Mouse (Mus musculus) myocyte (in vitro differentiated cells): ENCODE measurements at regions not wholly inside any gene's neighbourhood (a gene's known extent, or its start where the extent isn't known, plus 50 kb on each side); places are given as distances from the start of the nearest gene placed in this dataset.

ENCODE experiments used
- H3K27me3 ChIP-seq: one replicate; pipeline ENCODE4 v1.6.1; 2011; ENCODE audit not compliant: control insufficient read depth, insufficient read depth, insufficient read length
- H3K36me3 ChIP-seq: one replicate; pipeline ENCODE4 v1.6.1; 2011; ENCODE audit not compliant: control insufficient read depth, insufficient read depth
- H3K4me2 ChIP-seq: one replicate; pipeline ENCODE4 v1.6.1; 2011; ENCODE audit warnings: low read depth, control low read depth
- H3K4me3 ChIP-seq: one replicate; pipeline ENCODE4 v1.5.1; 2011; ENCODE audit warnings: mild to moderate bottlenecking, control low read depth, moderate library complexity
- H3K79me2 ChIP-seq: one replicate; pipeline ENCODE4 v1.6.1; 2011; ENCODE audit not compliant: control insufficient read depth, insufficient read depth
- H3ac ChIP-seq: one replicate; pipeline ENCODE4 v1.6.1; 2011; ENCODE audit not compliant: control insufficient read depth, insufficient read length
- CEBPB ChIP-seq: IDR thresholded peaks from 2 replicates; pipeline ENCODE4 v1.6.1; 2011; ENCODE audit warnings: mild to moderate bottlenecking, moderate library complexity; ENCODE audit not compliant: poor library complexity, insufficient read depth, severe bottlenecking
- E2F4 ChIP-seq: IDR thresholded peaks from one replicate; pipeline ENCODE4 v1.6.1; 2011; ENCODE audit warnings: mild to moderate bottlenecking, control low read depth, moderate library complexity; ENCODE audit not compliant: insufficient read depth
- MAX ChIP-seq: IDR thresholded peaks from one replicate; pipeline ENCODE4 v1.6.1; 2011; ENCODE audit warnings: low read depth, mild to moderate bottlenecking, control low read depth
- MYOD1 ChIP-seq, 3 experiments: IDR thresholded peaks; one replicate each; pipeline ENCODE4 v1.6.1; 2011; ENCODE audit warnings: control low read depth in 2 of 3, low read depth in 2 of 3, mild to moderate bottlenecking in 2 of 3, moderate library complexity in 1 of 3; ENCODE audit not compliant: insufficient read length in 2 of 3, control insufficient read depth in 1 of 3
- MYOG ChIP-seq, 3 experiments: IDR thresholded peaks; one replicate each; pipeline ENCODE4 v1.6.1; 2011; ENCODE audit warnings: control low read depth in 2 of 3, low read depth in 2 of 3, mild to moderate bottlenecking in 2 of 3; ENCODE audit not compliant: insufficient read length in 2 of 3, control insufficient read depth in 1 of 3, insufficient read depth in 1 of 3
- POLR2A ChIP-seq: IDR thresholded peaks from one replicate; pipeline ENCODE4 v1.6.1; 2011; ENCODE audit warnings: low read depth, mild to moderate bottlenecking, control low read depth, moderate library complexity; ENCODE audit not compliant: insufficient read length
- POLR2AphosphoS2 ChIP-seq: IDR thresholded peaks from one replicate; pipeline ENCODE4 v1.6.1; 2011; ENCODE audit warnings: low read depth, control low read depth; ENCODE audit not compliant: insufficient read length
- REST ChIP-seq: IDR thresholded peaks from one replicate; pipeline ENCODE4 v1.6.1; 2011; ENCODE audit warnings: mild to moderate bottlenecking, control low read depth, moderate library complexity; ENCODE audit not compliant: insufficient read depth, insufficient read length
- SRF ChIP-seq: IDR thresholded peaks from one replicate; pipeline ENCODE4 v1.6.1; 2011; ENCODE audit warnings: low read depth; ENCODE audit not compliant: control insufficient read depth, insufficient read length
- TCF12 ChIP-seq: IDR thresholded peaks from one replicate; pipeline ENCODE4 v1.6.1; 2011; ENCODE audit warnings: mild to moderate bottlenecking, control low read depth; ENCODE audit not compliant: poor library complexity, insufficient read depth, severe bottlenecking
- TCF3 ChIP-seq: IDR thresholded peaks from one replicate; pipeline ENCODE4 v1.6.1; 2011; ENCODE audit warnings: low read depth, control low read depth; ENCODE audit not compliant: insufficient read length
- USF1 ChIP-seq: IDR thresholded peaks from one replicate; pipeline ENCODE4 v1.6.1; 2011; ENCODE audit warnings: low read depth, mild to moderate bottlenecking, control low read depth, moderate library complexity

GRCm38 (mm10) chr3:63556741-63557140, 73.1 kb upstream of the Gm34302 start:
- Histone ChIP-seq H3K36me3 (no peaks in the 10 kb centered on the region), H3K27me3 (no peaks in the 10 kb centered on the region), H3K4me3 (no peak overlapping the region), H3ac (no peak overlapping the region), H3K79me2 (no peaks in the 10 kb centered on the region), H3K4me2 (no peak overlapping the region)
- TF ChIP-seq USF1 (no peak), MAX (no peak), REST (no peak), TCF3 (no peak), POLR2AphosphoS2 (no peak), MYOD1 (IDR thresholded peaks at IDR 0.05; ENCODE audit: control insufficient read depth in 1 of 3, insufficient read length in 2 of 3, low read depth in 2 of 3) (no peak), E2F4 (no peak), POLR2A (no peak), MYOG (IDR thresholded peaks at IDR 0.05; ENCODE audit: control insufficient read depth in 1 of 3, insufficient read depth in 1 of 3, insufficient read length in 2 of 3, low read depth in 2 of 3) (no peak), SRF (no peak), TCF12 (no peak), CEBPB (no peak)

- H3ac ChIP-seq, result no peak overlapping the region
- TF ChIP-seq MYOG (IDR thresholded peaks at IDR 0.05; ENCODE audit: control insufficient read depth in 1 of 3, insufficient read depth in 1 of 3, insufficient read length in 2 of 3, low read depth in 2 of 3) (no peak), SRF (no peak), E2F4 (no peak), TCF12 (no peak), USF1 (no peak), CEBPB (no peak), TCF3 (no peak), REST (no peak), MYOD1 (IDR thresholded peaks at IDR 0.05; ENCODE audit: control insufficient read depth in 1 of 3, insufficient read length in 2 of 3, low read depth in 2 of 3) (no peak), POLR2A (no peak), POLR2AphosphoS2 (no peak), MAX (no peak)
- H3K79me2 ChIP-seq, result no peaks in the 10 kb centered on the region
- peak overlapping the region; percentile 71 for H3K4me2 ChIP-seq
- H3K36me3 ChIP-seq, result no peaks in the 10 kb centered on the region
- H3K27me3 ChIP-seq, result no peaks in the 10 kb centered on the region
- no peak overlapping the region for H3K4me3 ChIP-seq
Measured at GRCm38 (mm10) chr3:63554872-63555271, 71.2 kb upstream of the Gm34302 start.

GRCm38 (mm10) chr3:63553426-63553825, 69.7 kb upstream of the Gm34302 start:
- H3K4me3 ChIP-seq, result no peak overlapping the region
- no peaks in the 10 kb centered on the region for H3K27me3 ChIP-seq
- no peak overlapping the region for H3ac ChIP-seq
- TF ChIP-seq POLR2AphosphoS2, result no peak
- H3K4me2 ChIP-seq, result no peak overlapping the region
- no peaks in the 10 kb centered on the region for H3K36me3 ChIP-seq
- H3K79me2 ChIP-seq, result no peaks in the 10 kb centered on the region

- no peaks in the 10 kb centered on the region for H3K79me2 ChIP-seq
- H3K4me2 ChIP-seq, result no peak overlapping the region
- no peaks in the 10 kb centered on the region for H3K27me3 ChIP-seq
- no peak overlapping the region for H3K4me3 ChIP-seq
- H3ac ChIP-seq, result no peak overlapping the region
- no peaks in the 10 kb centered on the region for H3K36me3 ChIP-seq
- no peak for TF ChIP-seq POLR2AphosphoS2
- no peak for TF ChIP-seq USF1
- no peak for TF ChIP-seq TCF12
- TF ChIP-seq MAX, result no peak
- no peak for TF ChIP-seq E2F4
- no peak for TF ChIP-seq REST
- TF ChIP-seq TCF3, result no peak
- no peak for TF ChIP-seq POLR2A
- no peak for TF ChIP-seq MYOD1 (IDR thresholded peaks at IDR 0.05; ENCODE audit: control insufficient read depth in 1 of 3, insufficient read length in 2 of 3, low read depth in 2 of 3)
- no peak for TF ChIP-seq CEBPB
- no peak for TF ChIP-seq SRF
- no peak for TF ChIP-seq MYOG (IDR thresholded peaks at IDR 0.05; ENCODE audit: control insufficient read depth in 1 of 3, insufficient read depth in 1 of 3, insufficient read length in 2 of 3, low read depth in 2 of 3)
Measured at GRCm38 (mm10) chr3:63551661-63552060, 68.0 kb upstream of the Gm34302 start.

GRCm38 (mm10) chr3:63542638-63543408, 59.1 kb upstream of the Gm34302 start:
- Histone ChIP-seq H3K27me3 (no peaks in the 10 kb centered on the region), H3K36me3 (no peaks in the 10 kb centered on the region), H3K79me2 (no peaks in the 10 kb centered on the region), H3K4me2 (no peak overlapping the region), H3K4me3 (no peak overlapping the region), H3ac (no peak overlapping the region)
- TF ChIP-seq MYOG (IDR thresholded peaks at IDR 0.05; ENCODE audit: control insufficient read depth in 1 of 3, insufficient read depth in 1 of 3, insufficient read length in 2 of 3, low read depth in 2 of 3) (no peak), E2F4 (no peak), MYOD1 (IDR thresholded peaks at IDR 0.05; ENCODE audit: control insufficient read depth in 1 of 3, insufficient read length in 2 of 3, low read depth in 2 of 3) (no peak), CEBPB (no peak), TCF12 (no peak)
